15 mouse cellular contexts compared by ENCODE assay signal in the genomic region with DNA sequence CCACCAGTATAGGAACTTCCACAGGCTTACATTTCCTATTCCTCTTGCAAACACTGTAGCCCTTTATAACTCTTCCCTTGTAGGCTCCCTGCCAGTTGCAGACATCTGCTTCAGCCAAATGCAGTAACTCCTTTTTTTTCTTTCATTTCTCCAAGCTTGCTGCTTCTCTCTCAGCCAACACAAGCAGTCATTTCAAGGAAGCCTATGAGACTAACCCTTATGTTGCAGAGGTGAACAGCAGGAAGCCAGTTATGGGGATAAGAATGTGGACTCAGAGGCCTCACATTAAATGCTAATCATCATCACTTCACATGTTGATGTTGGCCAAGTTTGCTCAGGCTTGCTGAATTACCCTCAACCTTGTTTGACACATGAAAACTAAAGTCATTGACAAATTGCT.
A peak's percentile ranks its signal among the peaks of the same experiment; 100 is the strongest.
DNase-seq lines count a peak whose midpoint lies in the region; ATAC-seq and TF ChIP-seq lines count a peak whose summit lies in the region.
"Had no signal": no experiment of that assay in that cellular context is flagged by ENCODE, and none has a peak within 500 bp of the region (broad histone marks: within the 10 kb centered on the region; RNA-seq: fewer than 3 reads in every experiment).

No protein-coding gene starts in this region.

- TF ChIP-seq POLR2A in limb, embryonic 14.5 days (IDR thresholded peaks at IDR 0.05; ENCODE audit: borderline replicate concordance, extremely low read depth, insufficient read depth, insufficient read length), result no peak

- peak; percentile 11 for DNase-seq in forebrain, embryonic 14.5 days (ENCODE audit: low spot score)
- DNase-seq in kidney, postnatal 10 days, result peak; percentile 54
- DNase-seq in kidney, adult 18-20 months, result no peak
- peak; percentile 58 for DNase-seq in brain, adult 2 months (ENCODE audit: low read depth, low spot score)
- peak; percentile 37 for DNase-seq in limb, embryonic 14.5 days (ENCODE audit: low spot score)
- no peak for DNase-seq in heart, postnatal 36 days
- no peak for DNase-seq in gastrocnemius, adult 8-10 months (ENCODE audit: low spot score in 2 of 2)
- DNase-seq: adrenal gland, postnatal 25 days; B cell, adult 2 months; cerebellum, postnatal 25 days had no signal

- no peaks in the 10 kb centered on the region for H3K9me3 ChIP-seq in forebrain, embryonic 14.5 days (replicated peaks; ENCODE audit: control insufficient read depth, low read length)
- H3K9me3 ChIP-seq in forebrain, embryonic 15.5 days, result no peaks in the 10 kb centered on the region
- H3K9me3 ChIP-seq in limb, embryonic 14.5 days (ENCODE audit: control insufficient read depth, low read length), result no peaks in the 10 kb centered on the region
- H3K9me3 ChIP-seq: heart, embryonic 12.5 days; midbrain, embryonic 13.5 days had no signal

- H3K4me1 ChIP-seq in forebrain, embryonic 14.5 days (ENCODE audit: control insufficient read depth, insufficient read depth, low read length), result no peaks in the 10 kb centered on the region
- H3K4me1 ChIP-seq in forebrain, embryonic 15.5 days, result no peaks in the 10 kb centered on the region
- H3K4me1 ChIP-seq in limb, embryonic 14.5 days (ENCODE audit: control insufficient read depth, insufficient read depth, low read length), result no peaks in the 10 kb centered on the region
- H3K4me1 ChIP-seq: heart, embryonic 12.5 days; midbrain, embryonic 13.5 days had no signal

- H3K27me3 ChIP-seq in forebrain, embryonic 14.5 days (replicated peaks; ENCODE audit: control insufficient read depth, insufficient read depth, low read length), result no peaks in the 10 kb centered on the region
- no peaks in the 10 kb centered on the region for H3K27me3 ChIP-seq in forebrain, embryonic 15.5 days
- H3K27me3 ChIP-seq in limb, embryonic 14.5 days (ENCODE audit: control insufficient read depth, insufficient read depth, low read length), result no peaks in the 10 kb centered on the region
- H3K27me3 ChIP-seq: heart, embryonic 12.5 days; midbrain, embryonic 13.5 days had no signal

- intact Hi-C loops in heart, postnatal 36 days (cut with DNase I), result no loop called here

- H3K4me2 ChIP-seq in forebrain, embryonic 14.5 days (ENCODE audit: low read length), result no peak overlapping the region
- H3K4me2 ChIP-seq in forebrain, embryonic 15.5 days (replicated peaks), result no peak overlapping the region
- H3K4me2 ChIP-seq in limb, embryonic 14.5 days (replicated peaks; ENCODE audit: low read depth, low read length, severe bottlenecking), result no peak overlapping the region
- H3K4me2 ChIP-seq: heart, embryonic 12.5 days; midbrain, embryonic 13.5 days had no signal

- no peaks in the 10 kb centered on the region for H3K36me3 ChIP-seq in forebrain, embryonic 14.5 days (ENCODE audit: control insufficient read depth, insufficient read depth, low read length)
- H3K36me3 ChIP-seq in forebrain, embryonic 15.5 days, result no peaks in the 10 kb centered on the region
- H3K36me3 ChIP-seq in limb, embryonic 14.5 days (ENCODE audit: control insufficient read depth, insufficient read depth, low read length), result no peaks in the 10 kb centered on the region
- H3K36me3 ChIP-seq: heart, embryonic 12.5 days; midbrain, embryonic 13.5 days had no signal

- no peak overlapping the region for H3K27ac ChIP-seq in forebrain, embryonic 14.5 days (ENCODE audit: low read depth, low read length)
- no peak overlapping the region for H3K27ac ChIP-seq in forebrain, embryonic 15.5 days (replicated peaks)
- H3K27ac ChIP-seq in limb, embryonic 14.5 days (replicated peaks; ENCODE audit: low read depth, low read length), result no peak overlapping the region
- H3K27ac ChIP-seq: liver, embryonic 14.5 days; midbrain, embryonic 13.5 days had no signal

- no peak overlapping the region for H3K9ac ChIP-seq in forebrain, embryonic 14.5 days (ENCODE audit: low read length)
- no peak overlapping the region for H3K9ac ChIP-seq in forebrain, embryonic 15.5 days (replicated peaks)
- H3K9ac ChIP-seq in limb, embryonic 14.5 days (ENCODE audit: low read depth, low read length, severe bottlenecking), result no peak overlapping the region
- H3K9ac ChIP-seq: heart, embryonic 12.5 days; liver, embryonic 14.5 days; midbrain, embryonic 13.5 days had no signal

- no peak overlapping the region for H3K4me3 ChIP-seq in forebrain, embryonic 14.5 days (ENCODE audit: low read depth, low read length)
- no peak overlapping the region for H3K4me3 ChIP-seq in forebrain, embryonic 15.5 days
- no peak overlapping the region for H3K4me3 ChIP-seq in limb, embryonic 14.5 days (replicated peaks; ENCODE audit: low read length)
- H3K4me3 ChIP-seq: erythroblast, embryonic 14.5 days; heart, embryonic 12.5 days; midbrain, embryonic 13.5 days had no signal

- ATAC-seq in forebrain, embryonic 14.5 days, result no peak
- ATAC-seq in forebrain, embryonic 15.5 days (replicated peaks), result no peak
- ATAC-seq in limb, embryonic 14.5 days (ENCODE audit: low FRiP score, low read depth), result peak; percentile 50; the same call in 1 of the 2 replicates
- ATAC-seq: midbrain, embryonic 13.5 days had no signal

Comparison
In these comparisons a context has a peak if more than half of its experiments do, and no peak if none do; other contexts are left out.
1. DNase-seq: peak in forebrain, embryonic 14.5 days (single experiment), kidney, postnatal 10 days (single experiment), brain, adult 2 months (single experiment) and limb, embryonic 14.5 days (single experiment); none in kidney, adult 18-20 months (single experiment), heart, postnatal 36 days (0 of 2) and gastrocnemius, adult 8-10 months (0 of 2).